In the genomic region with DNA sequence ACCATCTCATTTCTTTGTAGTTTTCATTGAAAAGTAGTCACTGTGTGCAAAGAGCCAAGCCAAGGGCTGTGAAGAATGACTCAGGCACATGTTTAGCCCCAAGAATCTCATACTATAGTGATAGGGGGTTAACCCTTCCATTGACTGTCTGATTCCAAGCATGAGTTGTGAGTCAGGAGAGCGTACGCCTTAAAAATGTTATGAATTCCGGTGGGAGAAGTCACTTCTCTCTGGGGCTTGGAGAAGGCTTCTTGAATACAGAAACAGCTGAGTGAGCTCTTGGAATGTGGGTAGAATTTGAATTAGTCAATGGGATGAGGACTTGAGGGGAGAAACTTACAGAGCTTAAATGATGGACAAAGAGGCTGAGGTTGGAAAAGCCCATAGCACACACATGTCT, we compare ENCODE assay signal across 23 mouse cellular contexts.
DNase-seq lines count a peak whose midpoint lies in the region; ATAC-seq and TF ChIP-seq lines count a peak whose summit lies in the region.
"Had no signal": no experiment of that assay in that cellular context is flagged by ENCODE, and none has a peak within 500 bp of the region (broad histone marks: within the 10 kb centered on the region; RNA-seq: fewer than 3 reads in every experiment).

No protein-coding gene starts in this region.

- no peak overlapping the region for H3K9ac ChIP-seq in hindbrain, embryonic 13.5 days
- no peak overlapping the region for H3K9ac ChIP-seq in hindbrain, embryonic 12.5 days
- no peak overlapping the region for H3K9ac ChIP-seq in hindbrain, postnatal 0 days (replicated peaks; ENCODE audit: low read length)
- H3K9ac ChIP-seq in hindbrain, embryonic 16.5 days (ENCODE audit: low read depth, low read length): no peak overlapping the region
- H3K9ac ChIP-seq in midbrain, postnatal 0 days (replicated peaks; ENCODE audit: low read length, poor library complexity, severe bottlenecking): no peak overlapping the region
- no peak overlapping the region for H3K9ac ChIP-seq in heart, embryonic 12.5 days
- H3K9ac ChIP-seq: embryonic facial prominence, embryonic 12.5 days; embryonic facial prominence, embryonic 15.5 days; forebrain, embryonic 12.5 days; forebrain, embryonic 15.5 days had no signal

- no peak overlapping the region for H3K4me3 ChIP-seq in hindbrain, embryonic 13.5 days
- no peak overlapping the region for H3K4me3 ChIP-seq in hindbrain, embryonic 12.5 days
- H3K4me3 ChIP-seq in hindbrain, postnatal 0 days (ENCODE audit: low read length): no peak overlapping the region
- no peak overlapping the region for H3K4me3 ChIP-seq in hindbrain, embryonic 16.5 days (ENCODE audit: low read length)
- H3K4me3 ChIP-seq in midbrain, postnatal 0 days (ENCODE audit: low read depth, low read length): no peak overlapping the region
- no peak overlapping the region for H3K4me3 ChIP-seq in midbrain, embryonic 10.5 days
- H3K4me3 ChIP-seq in heart, embryonic 12.5 days: no peak overlapping the region
- H3K4me3 ChIP-seq: embryonic facial prominence, embryonic 12.5 days; embryonic facial prominence, embryonic 15.5 days; erythroblast, embryonic 14.5 days; forebrain, embryonic 12.5 days; forebrain, embryonic 15.5 days; heart, embryonic 10.5 days had no signal

- WGBS in hindbrain, embryonic 13.5 days: 79% methylated on average over 3 of the region's 3 CpGs
- WGBS in hindbrain, embryonic 12.5 days: 77% methylated on average over 3 of the region's 3 CpGs
- WGBS in hindbrain, postnatal 0 days: 79% methylated on average over 3 of the region's 3 CpGs
- WGBS in hindbrain, embryonic 16.5 days: 72% methylated on average over 3 of the region's 3 CpGs
- WGBS in midbrain, postnatal 0 days: 86% methylated on average over 3 of the region's 3 CpGs
- WGBS in midbrain, embryonic 10.5 days: 83% methylated on average over 3 of the region's 3 CpGs
- 86% methylated on average over 3 of the region's 3 CpGs for WGBS in heart, embryonic 12.5 days

- no peak for TF ChIP-seq CTCF in hindbrain, postnatal 0 days (IDR thresholded peaks at IDR 0.05; ENCODE audit: low read depth)
- no peak for TF ChIP-seq CTCF in midbrain, postnatal 0 days (IDR thresholded peaks at IDR 0.05)

- H3K27ac ChIP-seq in hindbrain, embryonic 13.5 days: no peak overlapping the region
- H3K27ac ChIP-seq in hindbrain, embryonic 12.5 days: no peak overlapping the region
- H3K27ac ChIP-seq in hindbrain, postnatal 0 days: no peak overlapping the region
- no peak overlapping the region for H3K27ac ChIP-seq in hindbrain, embryonic 16.5 days (ENCODE audit: low read depth, low read length)
- H3K27ac ChIP-seq in midbrain, postnatal 0 days (ENCODE audit: low read depth, low read length): no peak overlapping the region
- no peak overlapping the region for H3K27ac ChIP-seq in midbrain, embryonic 10.5 days (replicated peaks)
- H3K27ac ChIP-seq in heart, embryonic 12.5 days (ENCODE audit: poor library complexity, severe bottlenecking): no peak overlapping the region
- H3K27ac ChIP-seq: embryonic facial prominence, embryonic 12.5 days; embryonic facial prominence, embryonic 15.5 days; forebrain, embryonic 12.5 days; forebrain, embryonic 15.5 days; heart, embryonic 10.5 days had no signal

- H3K4me1 ChIP-seq in hindbrain, embryonic 13.5 days (replicated peaks): peaks cover 54% of the 10 kb centered on the region
- H3K4me1 ChIP-seq in hindbrain, embryonic 12.5 days: peaks cover 15% of the 10 kb centered on the region
- H3K4me1 ChIP-seq in hindbrain, postnatal 0 days (ENCODE audit: insufficient read depth, low read length): peaks cover 21% of the 10 kb centered on the region
- H3K4me1 ChIP-seq in hindbrain, embryonic 16.5 days (ENCODE audit: control insufficient read depth, insufficient read depth, low read depth, low read length): peaks cover 7% of the 10 kb centered on the region; the same call in 1 of the 2 replicates
- H3K4me1 ChIP-seq in midbrain, postnatal 0 days (ENCODE audit: insufficient read depth, low read length): 0 out of 2 replicates have a peak, but pooled peaks cover 8% of the 10 kb centered on the region
- peaks cover 17% of the 10 kb centered on the region for H3K4me1 ChIP-seq in midbrain, embryonic 10.5 days
- peaks cover 8% of the 10 kb centered on the region for H3K4me1 ChIP-seq in heart, embryonic 12.5 days (replicated peaks)

- H3K4me2 ChIP-seq in hindbrain, embryonic 13.5 days: peak overlapping the region; percentile 17; the same call in 1 of the 2 replicates
- no peak overlapping the region for H3K4me2 ChIP-seq in hindbrain, embryonic 12.5 days (replicated peaks)
- H3K4me2 ChIP-seq in hindbrain, postnatal 0 days (ENCODE audit: low read depth, low read length): peak overlapping the region; percentile 11; the same call in 1 of the 2 replicates
- no peak overlapping the region for H3K4me2 ChIP-seq in hindbrain, embryonic 16.5 days (ENCODE audit: low read length)
- peak overlapping the region; percentile 12; the same call in 1 of the 2 replicates for H3K4me2 ChIP-seq in midbrain, postnatal 0 days (ENCODE audit: low read depth, low read length, poor library complexity, severe bottlenecking)
- H3K4me2 ChIP-seq in heart, embryonic 12.5 days: no peak overlapping the region
- H3K4me2 ChIP-seq: embryonic facial prominence, embryonic 12.5 days; embryonic facial prominence, embryonic 15.5 days; forebrain, embryonic 12.5 days; forebrain, embryonic 15.5 days had no signal

- no peaks in the 10 kb centered on the region for H3K9me3 ChIP-seq in hindbrain, embryonic 13.5 days
- no peaks in the 10 kb centered on the region for H3K9me3 ChIP-seq in hindbrain, embryonic 12.5 days (replicated peaks)
- H3K9me3 ChIP-seq in hindbrain, postnatal 0 days (ENCODE audit: low read length): no peaks in the 10 kb centered on the region
- H3K9me3 ChIP-seq in hindbrain, embryonic 16.5 days (ENCODE audit: control insufficient read depth, low read length): no peaks in the 10 kb centered on the region
- no peaks in the 10 kb centered on the region for H3K9me3 ChIP-seq in midbrain, postnatal 0 days (ENCODE audit: low read length)
- no peaks in the 10 kb centered on the region for H3K9me3 ChIP-seq in midbrain, embryonic 10.5 days (replicated peaks)
- H3K9me3 ChIP-seq in heart, embryonic 12.5 days (replicated peaks): no peaks in the 10 kb centered on the region
- H3K9me3 ChIP-seq: embryonic facial prominence, embryonic 12.5 days; embryonic facial prominence, embryonic 15.5 days; forebrain, embryonic 12.5 days; forebrain, embryonic 15.5 days; heart, embryonic 10.5 days had no signal

- DNase-seq in hindbrain, postnatal 0 days (ENCODE audit: low spot score): no peak
- no peak for DNase-seq in midbrain, postnatal 0 days (ENCODE audit: low spot score)
- no peak for DNase-seq in midbrain, embryonic 10.5 days (ENCODE audit: low spot score)
- DNase-seq: adrenal gland, adult 2 months; adrenal gland, postnatal 14 days; cerebellum, adult 11 months; cerebellum, adult 2 months; cerebellum, adult 9-11 months; cerebellum, postnatal 25 days; gastrocnemius, postnatal 25 days; heart, adult 18-20 months had no signal

- peaks cover 10% of the 10 kb centered on the region; the same call in 1 of the 2 replicates for H3K27me3 ChIP-seq in hindbrain, embryonic 13.5 days
- peaks cover 24% of the 10 kb centered on the region for H3K27me3 ChIP-seq in hindbrain, embryonic 12.5 days
- H3K27me3 ChIP-seq in hindbrain, postnatal 0 days (ENCODE audit: insufficient read depth, low read length): no peaks in the 10 kb centered on the region
- H3K27me3 ChIP-seq in hindbrain, embryonic 16.5 days (replicated peaks; ENCODE audit: control insufficient read depth, insufficient read depth, low read length): no peaks in the 10 kb centered on the region
- no peaks in the 10 kb centered on the region for H3K27me3 ChIP-seq in midbrain, postnatal 0 days (ENCODE audit: insufficient read depth, low read length)
- H3K27me3 ChIP-seq in midbrain, embryonic 10.5 days (ENCODE audit: low read depth, poor library complexity, severe bottlenecking): peaks cover 33% of the 10 kb centered on the region
- H3K27me3 ChIP-seq in heart, embryonic 12.5 days (replicated peaks): peaks cover 35% of the 10 kb centered on the region

- H3K36me3 ChIP-seq in hindbrain, embryonic 13.5 days: no peaks in the 10 kb centered on the region
- H3K36me3 ChIP-seq in hindbrain, embryonic 12.5 days: no peaks in the 10 kb centered on the region
- H3K36me3 ChIP-seq in hindbrain, postnatal 0 days (ENCODE audit: insufficient read depth, low read length): no peaks in the 10 kb centered on the region
- no peaks in the 10 kb centered on the region for H3K36me3 ChIP-seq in hindbrain, embryonic 16.5 days (ENCODE audit: control insufficient read depth, insufficient read depth, low read length)
- H3K36me3 ChIP-seq in midbrain, postnatal 0 days (ENCODE audit: insufficient read depth, low read length): no peaks in the 10 kb centered on the region
- no peaks in the 10 kb centered on the region for H3K36me3 ChIP-seq in midbrain, embryonic 10.5 days
- no peaks in the 10 kb centered on the region for H3K36me3 ChIP-seq in heart, embryonic 12.5 days
- H3K36me3 ChIP-seq: embryonic facial prominence, embryonic 12.5 days; embryonic facial prominence, embryonic 15.5 days; forebrain, embryonic 12.5 days; forebrain, embryonic 15.5 days; heart, embryonic 10.5 days had no signal

- no peak for ATAC-seq in hindbrain, embryonic 13.5 days (ENCODE audit: low FRiP score)
- no peak for ATAC-seq in hindbrain, embryonic 12.5 days (ENCODE audit: low FRiP score)
- ATAC-seq in hindbrain, postnatal 0 days: no peak
- no peak for ATAC-seq in hindbrain, embryonic 16.5 days
- ATAC-seq in midbrain, postnatal 0 days (ENCODE audit: low FRiP score): no peak
- ATAC-seq in heart, embryonic 12.5 days (ENCODE audit: insufficient number of reproducible peaks, low FRiP score): no peak
- ATAC-seq: forebrain, embryonic 15.5 days; inflammation-experienced regulatory T-cells, adult 6 months; intestine, embryonic 16.5 days had no signal

Comparison
In these comparisons a context has a peak if more than half of its experiments do, and no peak if none do; other contexts are left out.
1. H3K4me2 ChIP-seq: peak in hindbrain, embryonic 13.5 days (single experiment), hindbrain, postnatal 0 days (single experiment) and midbrain, postnatal 0 days (single experiment); none in hindbrain, embryonic 12.5 days (single experiment), hindbrain, embryonic 16.5 days (single experiment) and heart, embryonic 12.5 days (single experiment).